Mouse (Mus musculus) heart, postnatal 0 days (tissue): Measurements from ENCODE around the gene Lyrm4.

ENCODE experiments used
- CTCF ChIP-seq: IDR thresholded peaks from 2 replicates; pipeline ENCODE4 v1.5.1; 2016; ENCODE audit warnings: antibody characterized with exemption, control low read depth, low read depth
- EP300 ChIP-seq: IDR thresholded peaks from 2 replicates; pipeline ENCODE4 v1.6.1; 2016; ENCODE audit warnings: antibody characterized with exemption, low read depth

GRCm38 (mm10) chr13:35947354-35948000 is 169.8 kb downstream of the Lyrm4 start:
- TF ChIP-seq CTCF (peak; percentile 95), EP300 (no peak)
